Mouse (Mus musculus): ENCODE measurements around the gene Sly. TPM values are rescaled to one million over a fixed set of nuclear protein-coding genes. Genes with fewer than 3 reads are reported as not detected.
"Not testable (repeated sequence)": the region's sequence is repeated elsewhere in the genome, so short reads cannot be mapped to it uniquely, and the experiment has no call there.

Sly gene
- total RNA-seq (2022): not detected

DNA sequence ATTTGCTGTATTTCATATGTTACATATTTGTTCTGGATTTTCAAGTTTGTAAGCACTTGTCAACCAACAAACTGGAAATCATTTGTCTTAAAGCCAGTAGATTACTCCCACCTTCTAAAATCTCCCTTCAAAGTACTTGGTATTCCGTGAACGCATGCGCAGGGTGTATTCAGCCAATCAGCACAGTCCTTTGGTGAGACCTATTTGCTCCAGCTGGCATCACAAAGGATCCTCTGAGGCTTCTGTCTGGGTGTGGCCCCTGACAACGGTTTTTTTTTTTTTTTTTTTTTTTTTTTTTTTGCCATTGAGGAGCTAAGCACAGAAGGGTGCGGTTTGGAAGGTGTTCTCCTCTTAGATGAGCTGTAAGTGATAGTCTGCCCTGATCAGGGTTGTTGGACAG lies at the start of gene Sly:
TSS of gene Sly (plus strand) at position 301 of the 400 bp plus-strand sequence.
- DNase-seq (ENCODE audit: low spot score in 2 of 2): not testable (repeated sequence)
